Mouse (Mus musculus): Measurements from ENCODE around the gene Cacul1. TPM values are rescaled to one million over a fixed set of nuclear protein-coding genes. Genes with fewer than 3 reads are reported as not detected.

Cacul1 gene
- 43.7 TPM for polyA plus RNA-seq (2015; fragmentation: Illumina TruSeq; extraction: RNeasy Lipid Tissue Mini Kit (QIAGEN cat#74804); ENCODE audit: insufficient read depth, low replicate concordance)

GRCm38 (mm10) chr19:60580582-60581339, at the start of gene Cacul1:
Gene Cacul1 (minus strand): TSS chr19:60581025.

Other genes with a start within 250 kb of the Cacul1 start
- gene Prlhr, start 112.7 kb downstream of the Cacul1 start, polyA plus RNA-seq (2015; fragmentation: Illumina TruSeq; extraction: RNeasy Lipid Tissue Mini Kit (QIAGEN cat#74804); ENCODE audit: insufficient read depth, low replicate concordance), result not detected
- 3.8 TPM for gene Nanos1, start 175.0 kb upstream of the Cacul1 start, polyA plus RNA-seq (2015; fragmentation: Illumina TruSeq; extraction: RNeasy Lipid Tissue Mini Kit (QIAGEN cat#74804); ENCODE audit: insufficient read depth, low replicate concordance)
- 227 TPM for gene Eif3a, start 209.6 kb upstream of the Cacul1 start, polyA plus RNA-seq (2015; fragmentation: Illumina TruSeq; extraction: RNeasy Lipid Tissue Mini Kit (QIAGEN cat#74804); ENCODE audit: insufficient read depth, low replicate concordance)
- gene Fam45a, start 230.6 kb upstream of the Cacul1 start, polyA plus RNA-seq (2015; fragmentation: Illumina TruSeq; extraction: RNeasy Lipid Tissue Mini Kit (QIAGEN cat#74804); ENCODE audit: insufficient read depth, low replicate concordance), result 49.2 TPM